Comparison of ENCODE assay signal across 17 mouse cellular contexts in genomic region chr16:25041165-25041564, GRCm38 (mm10).
DNase-seq lines count a peak whose midpoint lies in the region; ATAC-seq and TF ChIP-seq lines count a peak whose summit lies in the region.
"Had no signal": no experiment of that assay in that cellular context is flagged by ENCODE, and none has a peak within 500 bp of the region (broad histone marks: within the 10 kb centered on the region; RNA-seq: fewer than 3 reads in every experiment).

No protein-coding gene starts in this region.

- H3K27me3 ChIP-seq in forebrain, embryonic 15.5 days = no peaks in the 10 kb centered on the region
- no peaks in the 10 kb centered on the region for H3K27me3 ChIP-seq in forebrain, embryonic 14.5 days (replicated peaks; ENCODE audit: control insufficient read depth, insufficient read depth, low read length)
- no peaks in the 10 kb centered on the region for H3K27me3 ChIP-seq in liver, adult 2 months (ENCODE audit: control insufficient read depth, insufficient read depth, low read length)
- no peaks in the 10 kb centered on the region for H3K27me3 ChIP-seq in liver, postnatal 0 days (ENCODE audit: insufficient read depth, low read length)
- H3K27me3 ChIP-seq in hindbrain, embryonic 10.5 days (ENCODE audit: insufficient read depth, poor library complexity, severe bottlenecking) = no peaks in the 10 kb centered on the region
- H3K27me3 ChIP-seq: hindbrain, embryonic 15.5 days had no signal

- no peaks in the 10 kb centered on the region for H3K9me3 ChIP-seq in forebrain, embryonic 15.5 days
- no peaks in the 10 kb centered on the region for H3K9me3 ChIP-seq in forebrain, embryonic 14.5 days (replicated peaks; ENCODE audit: control insufficient read depth, low read length)
- no peaks in the 10 kb centered on the region for H3K9me3 ChIP-seq in liver, postnatal 0 days (ENCODE audit: low read length)
- H3K9me3 ChIP-seq in hindbrain, embryonic 10.5 days = no peaks in the 10 kb centered on the region
- H3K9me3 ChIP-seq: hindbrain, embryonic 15.5 days had no signal

- TF ChIP-seq POLR2A in liver, adult 2 months (IDR thresholded peaks at IDR 0.05; ENCODE audit: extremely low read depth, insufficient read depth, low read length) = no peak
- TF ChIP-seq POLR2A in embryonic fibroblast, embryonic 13.5 days (IDR thresholded peaks at IDR 0.05; ENCODE audit: low read depth, low read length) = no peak

- TF ChIP-seq CTCF in liver, adult 2 months (IDR thresholded peaks at IDR 0.05; ENCODE audit: low read depth, low read length) = no peak
- no peak for TF ChIP-seq CTCF in liver, postnatal 0 days (IDR thresholded peaks at IDR 0.05; ENCODE audit: low read depth)
- no peak for TF ChIP-seq CTCF in embryonic fibroblast, embryonic 13.5 days (IDR thresholded peaks at IDR 0.05; ENCODE audit: borderline replicate concordance, insufficient read depth, low read length)

- H3K79me2 ChIP-seq in liver, adult 2 months (ENCODE audit: control insufficient read depth, insufficient read depth, low read length) = no peaks in the 10 kb centered on the region

- H3K4me3 ChIP-seq in forebrain, embryonic 15.5 days = no peak overlapping the region
- no peak overlapping the region for H3K4me3 ChIP-seq in forebrain, embryonic 14.5 days (ENCODE audit: low read depth, low read length)
- H3K4me3 ChIP-seq in liver, adult 2 months (ENCODE audit: insufficient read depth, low read depth, low read length) = no peak overlapping the region
- H3K4me3 ChIP-seq in liver, postnatal 0 days (ENCODE audit: low read depth, low read length) = no peak overlapping the region
- no peak overlapping the region for H3K4me3 ChIP-seq in embryonic fibroblast, embryonic 13.5 days (ENCODE audit: insufficient read depth, low read length)
- no peak overlapping the region for H3K4me3 ChIP-seq in hindbrain, embryonic 10.5 days
- H3K4me3 ChIP-seq: hindbrain, embryonic 15.5 days had no signal

- no peak for DNase-seq in forebrain, embryonic 14.5 days (ENCODE audit: low spot score)
- DNase-seq in liver, adult 2 months (ENCODE audit: extremely low read depth, low read depth, low spot score) = peak; percentile 91
- no peak for DNase-seq in liver, postnatal 0 days
- DNase-seq in cerebellum, adult 18-20 months = no peak
- DNase-seq in urinary bladder, adult 18-20 months (ENCODE audit: low spot score in 2 of 2) = no peak
- no peak for DNase-seq in hindbrain, embryonic 10.5 days (ENCODE audit: low spot score)
- DNase-seq: cerebellum, postnatal 36 days; forebrain, postnatal 0 days; gastrocnemius, postnatal 36 days; kidney, adult 11 months; layer of hippocampus, postnatal 36 days; spleen, adult 18-20 months; thymus, postnatal 36 days had no signal

- no peak for ATAC-seq in forebrain, embryonic 15.5 days (replicated peaks)
- ATAC-seq in forebrain, embryonic 14.5 days = no peak
- no peak for ATAC-seq in liver, postnatal 0 days
- ATAC-seq: forebrain, postnatal 0 days had no signal

- peaks cover 10% of the 10 kb centered on the region for H3K4me1 ChIP-seq in forebrain, embryonic 15.5 days
- no peaks in the 10 kb centered on the region for H3K4me1 ChIP-seq in forebrain, embryonic 14.5 days (ENCODE audit: control insufficient read depth, insufficient read depth, low read length)
- no peaks in the 10 kb centered on the region for H3K4me1 ChIP-seq in liver, adult 2 months (ENCODE audit: control insufficient read depth, insufficient read depth, low read length)
- peaks cover 2% of the 10 kb centered on the region; the same call in 1 of the 2 replicates for H3K4me1 ChIP-seq in liver, postnatal 0 days (ENCODE audit: insufficient read depth)
- H3K4me1 ChIP-seq in embryonic fibroblast, embryonic 13.5 days (ENCODE audit: control insufficient read depth, insufficient read depth, low read length) = peaks cover 8% of the 10 kb centered on the region
- H3K4me1 ChIP-seq in hindbrain, embryonic 10.5 days (replicated peaks) = no peaks in the 10 kb centered on the region
- H3K4me1 ChIP-seq: hindbrain, embryonic 15.5 days had no signal

- WGBS in forebrain, embryonic 15.5 days = 88% methylated on average over 8 of the region's 8 CpGs
- WGBS in forebrain, embryonic 14.5 days = 93% methylated on average over 8 of the region's 8 CpGs
- WGBS in liver, adult 2 months = 69% methylated on average over 8 of the region's 8 CpGs
- 67% methylated on average over 8 of the region's 8 CpGs for WGBS in liver, postnatal 0 days (ENCODE audit: insufficient replicate concordance)
- 94% methylated on average over 8 of the region's 8 CpGs for whole genome bisulfite sequencing in hindbrain, embryonic 10.5 days

- H3K4me2 ChIP-seq in forebrain, embryonic 15.5 days (replicated peaks) = no peak overlapping the region
- no peak overlapping the region for H3K4me2 ChIP-seq in forebrain, embryonic 14.5 days (ENCODE audit: low read length)
- no peak overlapping the region for H3K4me2 ChIP-seq in liver, postnatal 0 days (ENCODE audit: low read depth, low read length)
- H3K4me2 ChIP-seq: hindbrain, embryonic 15.5 days; midbrain, embryonic 11.5 days had no signal

- no peak for TF ChIP-seq EP300 in liver, postnatal 0 days (IDR thresholded peaks at IDR 0.05; ENCODE audit: low read depth)

- H3K9ac ChIP-seq in forebrain, embryonic 15.5 days (replicated peaks) = no peak overlapping the region
- no peak overlapping the region for H3K9ac ChIP-seq in forebrain, embryonic 14.5 days (ENCODE audit: low read length)
- H3K9ac ChIP-seq in liver, adult 2 months (ENCODE audit: low read depth, low read length) = no peak overlapping the region
- no peak overlapping the region for H3K9ac ChIP-seq in liver, postnatal 0 days (replicated peaks)
- H3K9ac ChIP-seq: forebrain, postnatal 0 days; hindbrain, embryonic 15.5 days had no signal

- H3K27ac ChIP-seq in forebrain, embryonic 15.5 days (replicated peaks) = peak overlapping the region; percentile 22; the same call in 1 of the 2 replicates
- H3K27ac ChIP-seq in forebrain, embryonic 14.5 days (ENCODE audit: low read depth, low read length) = no peak overlapping the region
- H3K27ac ChIP-seq in liver, adult 2 months (replicated peaks; ENCODE audit: insufficient read depth, low read depth, low read length) = no peak overlapping the region
- no peak overlapping the region for H3K27ac ChIP-seq in liver, postnatal 0 days (ENCODE audit: low read depth)
- peak overlapping the region; percentile 75 for H3K27ac ChIP-seq in embryonic fibroblast, embryonic 13.5 days (ENCODE audit: insufficient read depth, low read length)
- H3K27ac ChIP-seq in hindbrain, embryonic 10.5 days = no peak overlapping the region
- H3K27ac ChIP-seq: hindbrain, embryonic 15.5 days had no signal

- H3K36me3 ChIP-seq in forebrain, embryonic 15.5 days = no peaks in the 10 kb centered on the region
- no peaks in the 10 kb centered on the region for H3K36me3 ChIP-seq in forebrain, embryonic 14.5 days (ENCODE audit: control insufficient read depth, insufficient read depth, low read length)
- H3K36me3 ChIP-seq in liver, adult 2 months (ENCODE audit: control insufficient read depth, insufficient read depth, low read length) = no peaks in the 10 kb centered on the region
- H3K36me3 ChIP-seq in liver, postnatal 0 days (replicated peaks; ENCODE audit: insufficient read depth, low read length) = no peaks in the 10 kb centered on the region
- H3K36me3 ChIP-seq in hindbrain, embryonic 10.5 days = no peaks in the 10 kb centered on the region
- H3K36me3 ChIP-seq: hindbrain, embryonic 15.5 days had no signal

Comparison
In these comparisons a context has a peak if more than half of its experiments do, and no peak if none do; other contexts are left out.
1. H3K27ac ChIP-seq: peak in forebrain, embryonic 15.5 days (single experiment) and embryonic fibroblast, embryonic 13.5 days (single experiment); none in forebrain, embryonic 14.5 days (single experiment), liver, adult 2 months (single experiment), liver, postnatal 0 days (single experiment) and hindbrain, embryonic 10.5 days (single experiment).